Mouse (Mus musculus) B cell, adult 2 months (primary cell): ENCODE data around the gene Ccnb2.
A peak's percentile ranks its signal among the peaks of the same experiment; 100 is the strongest.

Source experiments
- DNase-seq, 2 experiments: peaks; one replicate each; pipeline ENCODE4 v3.0.0; 2022

Gene Ccnb2

DNA sequence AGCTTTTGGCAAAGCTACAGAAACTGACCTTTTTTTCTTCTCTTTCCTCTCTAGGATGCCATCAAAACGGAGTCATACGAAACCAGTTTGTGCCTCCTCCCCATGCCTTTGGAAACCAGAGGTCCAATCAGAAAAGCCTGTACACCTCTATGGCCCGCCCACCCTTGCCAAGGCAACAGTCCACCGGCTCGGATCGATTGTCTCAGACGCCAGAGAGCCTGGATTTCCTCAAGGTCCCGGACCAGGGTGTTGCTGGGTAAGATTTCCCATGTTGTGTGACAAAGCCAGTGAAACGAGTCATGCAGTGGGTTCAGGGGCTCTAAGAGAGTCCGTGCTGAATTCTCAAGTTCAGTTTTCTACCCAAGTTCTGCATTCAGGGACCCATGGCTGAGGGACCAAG lies 37.6 kb downstream of the Ccnb2 start:
- DNase-seq = no peak

DNA sequence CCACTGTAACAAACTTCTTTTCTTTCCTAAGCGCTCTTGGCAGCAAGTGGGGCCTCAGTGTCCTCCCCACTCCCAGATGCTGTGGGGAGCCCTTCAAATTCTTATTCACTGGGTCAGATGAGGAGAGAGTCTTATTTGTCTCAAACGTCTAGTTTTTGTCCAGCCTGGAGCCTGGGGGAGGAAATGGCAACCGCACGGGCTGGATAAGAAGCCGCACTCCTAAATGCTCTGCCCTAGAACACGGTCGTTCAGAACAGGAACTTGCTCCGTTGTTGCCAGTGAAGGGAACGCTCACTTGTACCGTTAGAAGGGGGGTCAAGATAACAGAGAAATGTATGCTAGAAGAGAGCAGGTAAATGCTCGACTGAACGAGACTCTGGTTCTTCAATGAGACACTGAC lies 39.3 kb downstream of the Ccnb2 start:
- DNase-seq = no peak

DNA sequence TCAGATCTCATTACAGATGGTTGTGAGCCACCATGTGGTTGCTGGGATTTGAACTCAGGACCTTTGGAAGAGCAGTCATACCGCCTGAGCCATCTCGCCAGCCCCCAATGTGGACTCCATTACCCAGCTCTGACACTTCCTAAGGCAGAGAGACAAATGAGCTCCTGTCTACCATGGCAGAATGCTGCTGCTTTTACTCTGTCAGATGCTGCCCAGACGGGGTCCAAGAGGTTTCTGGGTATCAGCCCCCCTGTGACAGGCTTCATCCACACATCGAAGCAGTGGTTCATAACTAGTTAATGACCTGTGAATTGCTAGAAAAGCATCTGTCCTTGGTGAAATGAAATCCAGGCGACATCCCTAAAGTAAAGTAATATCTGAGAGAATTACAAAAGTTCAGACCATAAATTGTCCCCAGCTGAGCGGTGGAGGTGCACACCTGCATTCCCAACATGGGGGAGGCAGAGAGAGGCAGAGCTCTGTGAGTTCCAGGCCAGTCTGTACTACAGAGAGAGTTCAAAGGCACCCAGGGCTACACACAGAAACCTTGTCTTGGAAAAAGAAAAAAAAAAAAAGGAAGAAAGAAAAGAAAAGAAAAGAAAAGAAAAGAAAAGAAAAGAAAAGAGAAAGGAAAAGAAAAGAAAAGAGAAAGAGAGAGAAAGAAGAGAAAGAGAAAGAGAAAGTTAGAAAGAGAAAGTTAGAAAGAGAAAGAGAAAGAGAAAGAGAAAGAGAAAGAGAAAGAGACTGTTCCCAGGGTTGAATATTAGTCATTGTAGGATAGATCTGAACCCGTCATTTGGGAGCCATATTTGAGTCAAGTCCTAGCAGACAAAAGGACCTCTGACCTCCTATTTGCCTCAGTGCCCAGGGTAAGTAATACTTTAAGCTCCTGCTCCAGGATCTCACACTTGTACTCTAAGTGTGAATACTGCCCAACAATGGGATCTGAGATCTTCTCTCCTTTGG lies 41.6 kb downstream of the Ccnb2 start:
- DNase-seq = no peak

DNA sequence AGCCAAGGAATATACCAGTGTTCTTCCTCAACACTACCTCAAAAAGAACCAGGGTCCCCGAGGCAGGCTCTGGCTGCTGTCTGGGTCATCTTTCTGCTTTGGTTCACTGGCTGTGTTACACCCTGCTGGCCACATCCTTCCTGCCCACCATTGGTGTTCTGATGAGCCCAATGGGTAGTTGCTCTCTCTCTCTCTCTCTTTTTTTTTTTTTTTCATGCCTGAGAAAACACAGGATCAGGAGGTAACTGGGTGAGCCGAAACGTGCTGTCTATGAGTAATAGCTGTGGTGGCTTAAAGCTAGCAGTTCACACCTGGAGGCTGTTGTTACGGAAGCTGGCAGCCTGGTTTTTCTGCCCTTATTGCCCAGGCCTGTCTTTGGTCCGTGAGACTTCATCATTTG lies 49.7 kb downstream of the Ccnb2 start:
- DNase-seq = peak; percentile 26 to 36

DNA sequence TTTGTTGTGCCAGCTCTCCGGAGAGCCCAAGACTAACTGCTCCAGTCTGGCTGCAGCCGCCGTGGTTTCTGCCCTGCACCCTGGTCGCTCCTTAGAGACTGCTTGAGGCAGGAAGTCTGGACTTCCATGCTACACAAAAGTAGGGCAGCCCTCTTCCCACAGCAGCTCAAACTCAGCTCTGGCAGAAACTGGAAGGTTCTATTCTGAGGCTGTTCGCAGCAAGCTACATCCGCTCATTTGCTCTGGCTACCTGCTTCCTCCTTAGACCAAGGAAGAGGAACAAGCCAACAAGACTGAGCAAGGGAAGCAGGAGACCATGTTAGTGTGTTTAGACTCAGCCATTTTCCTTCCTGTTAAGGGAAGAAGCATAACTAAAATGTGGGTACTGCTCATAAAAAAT lies 54.4 kb downstream of the Ccnb2 start:
- no peak for DNase-seq

DNA sequence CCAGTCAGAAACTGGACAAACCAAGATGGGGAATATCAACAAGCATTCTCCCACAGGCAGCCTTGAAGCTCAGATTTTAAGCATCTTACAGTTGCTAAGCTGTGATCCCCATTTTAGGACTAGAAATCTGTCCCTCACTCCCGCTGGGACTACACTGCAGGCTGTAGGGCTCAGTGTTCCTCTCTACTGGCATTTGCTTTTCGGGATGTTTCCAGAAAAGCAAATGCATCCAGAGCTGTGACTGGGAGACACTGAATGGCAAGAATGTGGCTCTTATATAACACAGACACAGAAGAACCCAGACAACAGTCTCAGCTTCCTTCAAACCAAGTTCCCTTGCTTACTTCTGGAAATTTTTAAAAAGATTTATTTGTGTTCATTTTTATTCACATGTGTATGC lies 55.4 kb downstream of the Ccnb2 start:
- no peak for DNase-seq

DNA sequence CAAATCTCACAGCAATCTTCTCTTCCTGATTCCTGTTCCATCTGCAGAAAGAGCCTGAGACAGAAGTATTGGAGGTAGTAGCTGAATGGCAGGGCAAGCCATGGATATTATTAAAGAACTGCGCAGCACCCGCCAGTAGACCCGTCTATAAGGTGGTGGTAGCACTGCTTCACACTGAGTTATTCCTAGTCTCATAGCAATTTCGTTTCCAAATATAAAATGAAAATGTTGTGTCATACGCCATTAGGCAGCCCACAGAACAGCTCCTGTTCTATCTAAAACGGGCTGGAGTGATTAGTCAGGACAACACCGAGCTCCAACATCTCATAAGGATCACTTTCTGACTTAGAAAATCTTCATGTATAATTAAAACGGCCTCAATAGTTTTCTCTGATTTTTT lies 56.6 kb downstream of the Ccnb2 start:
- no peak for DNase-seq

DNA sequence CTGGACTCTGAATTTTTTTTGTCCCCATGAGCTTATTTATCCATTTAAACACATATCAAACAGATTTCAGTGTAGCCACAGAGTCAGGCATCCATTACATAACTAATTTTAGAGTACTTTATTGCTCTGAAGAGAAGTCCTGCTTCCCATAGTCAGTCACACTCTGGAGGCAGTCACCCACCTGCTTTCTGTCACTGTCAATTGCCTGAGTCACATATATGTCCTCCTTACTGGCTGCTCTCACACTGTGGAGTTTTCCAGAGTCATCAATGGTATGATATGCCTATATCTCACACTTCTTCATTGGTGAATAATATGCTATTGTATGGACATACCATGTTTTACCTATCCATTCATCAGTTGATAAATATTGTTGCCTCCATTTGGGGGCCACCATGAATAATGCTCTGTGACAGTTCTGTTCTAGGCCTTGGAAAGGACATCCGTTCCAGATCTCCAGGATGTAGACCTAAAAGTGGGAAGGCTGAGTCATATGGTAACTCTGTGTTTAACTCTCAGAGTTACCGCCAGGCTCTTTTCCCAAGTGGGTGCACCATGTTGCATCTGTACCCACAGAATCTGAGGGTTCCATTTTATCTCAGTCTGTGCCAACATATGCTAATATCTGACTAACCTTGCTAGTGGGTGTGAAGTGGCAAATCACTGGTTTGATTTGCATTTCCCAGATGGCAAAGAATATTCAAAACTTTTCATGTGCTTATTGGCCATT lies 61.8 kb downstream of the Ccnb2 start:
- DNase-seq = no peak
